Mouse (Mus musculus) stomach, embryonic 15.5 days (tissue): ENCODE data around the gene Prr5l. TPM values are rescaled to one million over a fixed set of nuclear protein-coding genes. Genes with fewer than 3 reads are reported as not detected.
A peak's percentile ranks its signal among the peaks of the same experiment; 100 is the strongest.
"Not testable (repeated sequence)": the region's sequence is repeated elsewhere in the genome, so short reads cannot be mapped to it uniquely, and the experiment has no call there.

Experiments used
- ATAC-seq: fragments of 200-750 bp; cut with Nextera tagmentation; 2 replicates; pipeline ENCODE4 v1.8.0; 2017; ENCODE audit warnings: low read depth, moderate number of reproducible peaks, moderate TSS enrichment; ENCODE audit not compliant: insufficient read depth, low FRiP score
- H3K27ac ChIP-seq: fragments of 300-500 bp; sonication (generic); 2 replicates; pipeline ENCODE4 v1.5.1; 2015; ENCODE audit warnings: mild to moderate bottlenecking, inconsistent platforms
- H3K27me3 ChIP-seq: fragments of 300-500 bp; sonication (generic); replicated peaks from 2 replicates; pipeline ENCODE4 v1.6.1; 2015; ENCODE audit warnings: inconsistent platforms
- H3K36me3 ChIP-seq: fragments of 300-500 bp; sonication (generic); 2 replicates; pipeline ENCODE4 v1.6.1; 2015; ENCODE audit warnings: inconsistent platforms
- H3K4me1 ChIP-seq: fragments of 300-500 bp; sonication (generic); 2 replicates; pipeline ENCODE4 v1.6.1; 2015; ENCODE audit warnings: inconsistent platforms
- H3K4me2 ChIP-seq: fragments of 300-500 bp; sonication (generic); 2 replicates; pipeline ENCODE4 v1.6.1; 2015; ENCODE audit warnings: mild to moderate bottlenecking, inconsistent platforms
- H3K4me3 ChIP-seq: fragments of 300-500 bp; sonication (generic); replicated peaks from 2 replicates; pipeline ENCODE4 v1.5.1; 2015; ENCODE audit warnings: inconsistent platforms
- H3K9ac ChIP-seq: fragments of 300-500 bp; sonication (generic); 2 replicates; pipeline ENCODE4 v1.6.1; 2015; ENCODE audit warnings: inconsistent platforms
- H3K9me3 ChIP-seq: fragments of 300-500 bp; sonication (generic); 2 replicates; pipeline ENCODE4 v1.6.1; 2016; ENCODE audit warnings: inconsistent platforms
- WGBS: fragments of 180-500 bp; shearing (Covaris S2); methylation state at CpG from one replicate; pipeline ENCODE4 v1.1.7; 2015; 5-methylcytosine and 5-hydroxymethylcytosine counted together
- polyA plus RNA-seq: library from polyadenylated mRNA; unstranded; fragments of >200 nt; fragmentation: Nextera tagmentation; extraction: Ambion mirVana; gene quantifications from 2 replicates; pipeline ENCODE4 v1.2.1, GENCODE M21; 2015

Gene Prr5l
- polyA plus RNA-seq, 1 experiment from 2014 or later = 9.8 TPM

DNA sequence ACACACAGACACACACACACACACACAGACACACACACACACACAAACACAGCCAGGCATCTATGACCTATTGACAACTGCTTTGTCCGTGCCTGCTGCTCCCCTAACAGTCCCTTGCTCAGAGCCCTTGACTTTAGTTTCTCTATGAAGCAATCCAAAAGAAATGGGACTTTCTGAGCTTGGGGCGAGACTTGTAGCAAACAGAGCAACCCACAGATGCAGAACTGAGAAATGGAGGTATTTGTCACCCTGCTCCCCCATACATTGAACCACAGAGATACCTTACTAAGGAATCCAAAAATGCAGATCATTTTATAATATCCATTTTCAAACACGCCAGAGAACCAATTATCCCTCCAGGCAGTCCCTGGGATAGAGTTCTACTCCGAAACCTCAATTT, 128.4 kb downstream of the Prr5l start:
- peaks cover 2% of the 10 kb centered on the region; the same call in 1 of the 2 replicates for H3K4me1 ChIP-seq
- WGBS = 75% methylated on average over 4 of the region's 4 CpGs
- H3K9ac ChIP-seq = no peak overlapping the region
- ATAC-seq = no peak
- H3K4me3 ChIP-seq = no peak overlapping the region
- no peak overlapping the region for H3K27ac ChIP-seq
- H3K36me3 ChIP-seq = no peaks in the 10 kb centered on the region
- no peaks in the 10 kb centered on the region for H3K27me3 ChIP-seq
- no peak overlapping the region for H3K4me2 ChIP-seq
- no peaks in the 10 kb centered on the region for H3K9me3 ChIP-seq

DNA sequence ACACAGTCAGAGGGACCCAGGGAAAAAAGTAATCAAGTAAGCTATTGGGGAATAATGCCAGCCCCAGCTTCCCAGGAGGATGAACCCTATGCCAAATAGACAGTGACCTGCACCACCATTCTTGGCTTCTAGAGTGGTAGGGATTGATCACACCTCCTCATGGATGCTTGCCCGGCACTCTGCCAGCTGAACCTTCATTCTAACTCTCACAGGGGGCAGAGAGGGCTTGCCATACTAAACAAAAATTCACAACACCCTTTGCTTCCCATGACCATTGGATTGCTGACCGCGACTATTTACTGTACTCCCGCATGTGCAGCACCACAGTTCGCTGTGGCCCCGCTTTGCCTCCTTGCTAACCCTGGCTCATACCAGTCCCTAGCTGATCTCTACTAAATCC, 129.8 kb downstream of the Prr5l start:
- Histone ChIP-seq H3K36me3 (no peaks in the 10 kb centered on the region), H3K4me1 (peaks cover 2% of the 10 kb centered on the region; the same call in 1 of the 2 replicates), H3K27me3 (no peaks in the 10 kb centered on the region), H3K4me2 (no peak overlapping the region), H3K9me3 (no peaks in the 10 kb centered on the region), H3K9ac (no peak overlapping the region), H3K27ac (no peak overlapping the region), H3K4me3 (no peak overlapping the region)
- 95% methylated on average over 6 of the region's 6 CpGs for WGBS
- ATAC-seq = no peak

DNA sequence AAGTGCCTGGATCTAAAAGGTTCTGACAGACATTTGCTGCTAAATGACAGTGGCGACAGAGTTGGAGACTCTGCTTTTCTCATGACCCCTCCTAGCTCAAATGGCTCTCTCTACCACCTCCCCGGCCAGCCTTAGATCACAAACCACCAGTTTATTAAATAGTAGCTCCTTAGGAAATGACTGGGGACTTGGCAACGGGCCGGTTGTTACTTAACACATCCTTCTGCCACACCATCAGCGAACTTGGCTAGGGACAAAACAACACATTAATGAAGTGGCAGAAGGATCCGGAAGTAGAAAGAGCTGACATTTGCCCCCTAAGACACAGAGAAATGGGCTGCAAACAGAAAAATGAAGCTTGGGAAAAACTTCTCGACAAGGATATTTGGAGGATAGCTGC, 130.4 kb downstream of the Prr5l start:
- no peak overlapping the region for H3K27ac ChIP-seq
- no peak overlapping the region for H3K9ac ChIP-seq
- 71% methylated on average over 7 of the region's 7 CpGs for WGBS
- H3K36me3 ChIP-seq = no peaks in the 10 kb centered on the region
- no peaks in the 10 kb centered on the region for H3K9me3 ChIP-seq
- no peak overlapping the region for H3K4me2 ChIP-seq
- ATAC-seq = no peak
- no peaks in the 10 kb centered on the region for H3K27me3 ChIP-seq
- H3K4me3 ChIP-seq = no peak overlapping the region
- H3K4me1 ChIP-seq = peaks cover 2% of the 10 kb centered on the region; the same call in 1 of the 2 replicates

DNA sequence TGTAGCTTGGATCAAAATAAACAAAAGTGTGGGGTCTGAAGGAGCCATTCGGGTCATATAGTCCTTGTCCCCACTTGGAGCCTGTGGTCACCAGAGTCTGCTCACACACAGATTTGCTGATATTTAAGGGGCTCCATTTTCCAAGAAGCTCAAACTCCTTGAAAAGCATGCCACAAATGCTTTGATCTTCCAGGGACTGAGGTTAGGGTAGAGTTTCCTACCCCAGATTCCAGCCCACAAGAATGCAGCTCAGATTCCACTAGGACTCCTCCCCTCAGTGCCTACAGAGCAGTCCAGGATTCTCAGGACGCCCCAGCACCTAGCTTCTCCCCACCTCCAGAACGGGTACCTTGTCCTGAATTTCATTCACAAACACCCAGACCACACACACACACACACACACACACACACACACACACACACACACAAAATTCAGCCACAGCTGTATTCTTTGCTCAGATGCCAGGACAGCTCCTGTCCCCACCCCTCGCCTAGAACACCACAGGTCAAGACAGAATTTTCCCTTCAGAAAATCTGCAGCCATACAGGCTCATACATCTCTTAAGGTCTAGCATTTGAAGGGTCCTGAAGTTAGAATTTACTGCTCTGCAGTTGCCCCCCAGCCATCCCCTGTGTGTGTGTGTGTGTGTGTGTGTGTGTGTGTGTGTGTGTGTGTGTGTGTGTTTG, 131.4 kb downstream of the Prr5l start:
- Histone ChIP-seq H3K4me3 (no peak overlapping the region), H3K4me2 (no peak overlapping the region), H3K27me3 (no peaks in the 10 kb centered on the region), H3K9me3 (no peaks in the 10 kb centered on the region), H3K9ac (no peak overlapping the region), H3K36me3 (no peaks in the 10 kb centered on the region), H3K4me1 (peaks cover 2% of the 10 kb centered on the region; the same call in 1 of the 2 replicates), H3K27ac (no peak overlapping the region)
- ATAC-seq = no peak
- WGBS = 29% methylated on average over 4 of the region's 4 CpGs

DNA sequence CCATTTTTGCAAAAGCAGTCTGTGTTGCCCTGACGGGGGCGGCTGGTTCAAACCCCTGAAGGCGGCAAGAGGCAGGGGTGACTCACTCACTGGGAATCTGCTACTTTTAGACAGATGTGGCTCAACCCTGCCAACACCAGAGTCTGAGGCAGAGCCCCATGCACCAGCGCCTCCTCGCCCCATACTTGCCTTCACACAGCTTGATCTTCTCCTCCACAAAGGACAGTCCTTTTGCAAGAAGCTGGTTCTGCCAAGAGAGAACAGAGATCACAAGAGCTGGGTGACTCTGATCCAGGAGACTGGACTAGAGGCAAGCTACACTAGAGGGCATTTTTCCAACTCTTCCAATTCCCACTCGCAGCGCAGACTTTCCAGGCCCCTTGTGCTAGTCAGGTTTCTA, 136.3 kb downstream of the Prr5l start:
- Histone ChIP-seq H3K9ac (no peak overlapping the region), H3K4me1 (no peaks in the 10 kb centered on the region), H3K9me3 (no peaks in the 10 kb centered on the region), H3K36me3 (no peaks in the 10 kb centered on the region), H3K4me3 (no peak overlapping the region), H3K27ac (no peak overlapping the region), H3K27me3 (no peaks in the 10 kb centered on the region), H3K4me2 (no peak overlapping the region)
- 85% methylated on average over 7 of the region's 7 CpGs for WGBS
- no peak for ATAC-seq

DNA sequence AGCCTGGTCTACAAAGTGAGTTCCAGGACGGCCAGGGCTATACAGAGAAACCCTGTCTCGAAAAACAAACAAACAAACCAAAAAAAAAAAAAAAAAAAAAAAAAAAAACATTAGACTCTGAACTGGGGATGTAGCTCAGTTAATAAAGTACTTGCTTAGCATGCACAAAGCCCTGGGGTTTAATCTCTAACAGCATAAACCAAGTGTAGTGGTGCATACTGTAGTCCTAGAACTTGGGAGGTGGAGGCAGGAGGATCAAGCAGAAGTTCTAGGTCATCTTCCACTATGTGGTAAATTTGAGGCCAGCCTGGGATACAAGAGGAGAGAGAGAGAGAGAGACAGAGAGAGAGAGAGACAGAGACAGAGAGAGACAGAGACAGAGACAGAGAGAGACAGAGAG, 137.2 kb downstream of the Prr5l start:
- H3K4me1 ChIP-seq, H3K4me2 ChIP-seq, ATAC-seq, H3K27me3 ChIP-seq, H3K27ac ChIP-seq, H3K9ac ChIP-seq, H3K9me3 ChIP-seq, H3K4me3 ChIP-seq, H3K36me3 ChIP-seq: not testable (repeated sequence)
- WGBS = 76% methylated on average over 2 of the region's 2 CpGs

DNA sequence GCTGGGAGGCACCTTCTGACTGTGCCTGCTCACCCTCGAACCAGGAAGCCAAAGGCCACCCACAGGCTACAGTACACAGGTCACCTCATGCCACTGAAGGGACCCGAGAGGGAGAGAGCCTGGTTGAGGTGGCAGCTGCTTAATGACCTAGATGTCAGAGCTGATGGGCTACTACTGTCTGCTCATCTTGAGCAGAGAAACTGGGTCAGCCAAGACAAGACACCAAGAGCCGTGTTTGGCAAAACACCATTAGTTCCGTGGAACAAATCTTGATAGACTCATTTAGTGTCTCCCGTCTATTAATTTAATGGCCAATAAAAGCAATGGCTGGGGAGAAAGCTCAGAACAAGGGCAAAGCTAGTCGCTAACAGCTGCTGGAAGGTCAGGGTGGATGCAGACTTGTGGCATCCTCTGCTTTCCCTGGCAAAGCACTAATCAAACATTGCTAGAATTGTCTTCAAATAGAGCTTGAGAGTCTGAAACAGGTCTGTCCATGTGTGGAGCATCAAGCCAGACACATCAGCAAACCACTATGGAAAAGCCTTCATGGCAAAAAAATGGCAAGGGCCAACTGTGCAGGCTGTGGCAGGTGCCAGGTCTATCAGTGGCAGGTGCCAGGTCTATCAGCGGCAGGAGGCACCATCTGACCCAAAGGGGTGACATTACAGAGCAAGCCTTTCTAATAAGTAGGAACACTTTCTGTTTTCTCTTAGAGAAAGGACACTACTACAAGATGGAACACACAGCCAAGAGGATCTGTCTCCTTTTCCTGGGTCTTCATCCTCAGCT, 140.6 kb downstream of the Prr5l start:
- Histone ChIP-seq H3K4me3 (no peak overlapping the region), H3K36me3 (no peaks in the 10 kb centered on the region), H3K27ac (no peak overlapping the region), H3K27me3 (no peaks in the 10 kb centered on the region), H3K4me1 (no peaks in the 10 kb centered on the region), H3K4me2 (no peak overlapping the region), H3K9ac (no peak overlapping the region), H3K9me3 (no peaks in the 10 kb centered on the region)
- ATAC-seq = no peak
- 67% methylated on average over 7 of the region's 7 CpGs for WGBS

DNA sequence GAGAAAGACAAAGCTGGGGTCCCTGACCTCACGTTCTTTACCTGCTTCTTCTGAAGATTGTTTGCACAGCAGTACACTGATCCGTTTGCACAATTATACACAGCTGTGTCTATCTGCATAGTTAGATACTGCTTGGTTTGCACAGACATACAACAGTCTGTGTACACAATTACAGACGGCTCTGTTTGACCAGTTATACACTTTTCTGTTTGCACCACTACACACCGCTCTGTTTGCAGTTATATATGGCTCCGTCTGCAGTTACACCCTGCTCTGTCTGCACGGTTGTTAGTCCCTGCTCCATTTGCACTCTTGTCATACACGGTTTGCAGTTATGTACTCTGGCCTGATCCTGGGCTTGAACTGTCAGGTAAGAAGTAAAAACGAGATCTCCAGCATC, 141.2 kb downstream of the Prr5l start:
- WGBS = 56% methylated on average over 8 of the region's 8 CpGs

DNA sequence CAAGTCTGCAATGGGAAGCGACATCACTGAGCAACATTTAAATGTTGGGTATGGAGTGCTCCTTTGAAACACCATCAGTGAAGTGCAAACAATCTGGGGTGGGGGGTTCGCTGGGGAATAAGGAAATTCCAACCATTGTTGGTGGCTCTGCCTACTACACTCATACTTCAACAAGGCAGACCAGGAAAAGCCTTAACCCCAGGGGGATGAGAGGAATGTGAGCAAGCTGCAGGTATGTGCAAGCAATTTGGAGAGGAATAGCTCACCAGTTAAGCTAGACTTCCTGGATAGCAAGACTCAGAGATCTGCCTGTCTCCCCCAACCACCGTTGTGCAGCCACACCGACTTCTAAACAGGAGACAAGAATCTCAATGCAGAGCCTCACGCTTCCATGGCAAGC, 142.9 kb downstream of the Prr5l start:
- H3K27me3 ChIP-seq = no peaks in the 10 kb centered on the region
- H3K4me1 ChIP-seq = no peaks in the 10 kb centered on the region
- H3K4me2 ChIP-seq = no peak overlapping the region
- no peak overlapping the region for H3K4me3 ChIP-seq
- H3K9me3 ChIP-seq = no peaks in the 10 kb centered on the region
- no peak for ATAC-seq
- no peak overlapping the region for H3K27ac ChIP-seq
- H3K36me3 ChIP-seq = no peaks in the 10 kb centered on the region
- 66% methylated on average over 5 of the region's 5 CpGs for WGBS
- H3K9ac ChIP-seq = no peak overlapping the region

More for the DNA sequence above, 141.2 kb downstream of the Prr5l start:
- no peaks in the 10 kb centered on the region for H3K9me3 ChIP-seq
- ATAC-seq = peak; percentile 58; the same call in 1 of the 2 replicates
- H3K4me1 ChIP-seq = no peaks in the 10 kb centered on the region
- H3K27ac ChIP-seq = no peak overlapping the region
- H3K36me3 ChIP-seq = no peaks in the 10 kb centered on the region
- no peak overlapping the region for H3K9ac ChIP-seq
- no peak overlapping the region for H3K4me2 ChIP-seq
- no peak overlapping the region for H3K4me3 ChIP-seq
- no peaks in the 10 kb centered on the region for H3K27me3 ChIP-seq

DNA sequence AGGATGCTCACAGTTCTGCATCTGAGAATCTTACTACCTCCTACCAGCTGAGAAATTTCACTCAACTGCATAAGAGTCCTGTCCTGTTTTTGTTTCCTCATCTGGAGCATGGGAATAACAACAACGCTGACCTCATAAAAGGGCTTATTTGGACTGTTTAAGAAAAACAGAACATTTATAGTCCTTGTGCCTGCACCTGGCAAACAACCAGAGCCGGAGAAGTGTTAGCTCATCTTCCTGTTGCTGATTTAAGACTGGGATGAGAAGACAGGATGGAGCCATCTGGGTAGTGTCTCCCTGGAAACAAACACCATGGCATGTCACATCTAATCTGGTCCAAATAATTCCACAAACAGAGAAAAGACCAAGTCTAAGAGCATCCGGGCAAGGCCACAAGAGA, 149.3 kb downstream of the Prr5l start:
- no peak overlapping the region for H3K9ac ChIP-seq
- no peaks in the 10 kb centered on the region for H3K9me3 ChIP-seq
- no peak for ATAC-seq

DNA sequence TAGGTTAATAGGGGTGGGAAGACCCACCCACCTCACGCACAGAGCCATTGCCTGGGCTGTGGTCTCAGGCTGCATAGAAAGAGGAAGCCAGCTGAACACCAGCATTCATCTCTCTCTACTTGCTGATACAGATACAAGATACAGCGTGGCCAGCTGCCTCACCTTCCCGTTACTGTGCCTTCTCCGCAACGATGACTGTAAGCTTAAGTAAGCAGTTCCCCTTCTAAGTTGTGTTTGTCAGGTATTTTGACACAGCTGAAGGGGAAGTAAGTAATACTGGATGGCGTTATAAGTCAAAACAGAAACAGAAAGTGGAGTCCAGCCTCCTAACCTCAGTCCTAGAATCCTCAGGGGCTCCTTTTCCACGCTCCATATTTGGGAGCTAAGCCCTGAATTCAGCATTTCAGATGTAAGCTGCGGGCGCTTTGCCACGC, 150.0 kb downstream of the Prr5l start:
- no peak overlapping the region for H3K4me2 ChIP-seq
- no peak overlapping the region for H3K27ac ChIP-seq
- no peaks in the 10 kb centered on the region for H3K36me3 ChIP-seq
- no peak overlapping the region for H3K4me3 ChIP-seq
- no peaks in the 10 kb centered on the region for H3K27me3 ChIP-seq
- H3K9ac ChIP-seq = no peak overlapping the region
- WGBS = 77% methylated on average over 10 of the region's 10 CpGs
- no peaks in the 10 kb centered on the region for H3K4me1 ChIP-seq
- no peak for ATAC-seq
- H3K9me3 ChIP-seq = no peaks in the 10 kb centered on the region

More for the DNA sequence above, 149.3 kb downstream of the Prr5l start:
- WGBS = 58% methylated on average over 3 of the region's 3 CpGs
- H3K27ac ChIP-seq = no peak overlapping the region
- no peaks in the 10 kb centered on the region for H3K4me1 ChIP-seq
- H3K4me2 ChIP-seq = no peak overlapping the region
- no peaks in the 10 kb centered on the region for H3K36me3 ChIP-seq
- no peaks in the 10 kb centered on the region for H3K27me3 ChIP-seq
- H3K4me3 ChIP-seq = no peak overlapping the region

DNA sequence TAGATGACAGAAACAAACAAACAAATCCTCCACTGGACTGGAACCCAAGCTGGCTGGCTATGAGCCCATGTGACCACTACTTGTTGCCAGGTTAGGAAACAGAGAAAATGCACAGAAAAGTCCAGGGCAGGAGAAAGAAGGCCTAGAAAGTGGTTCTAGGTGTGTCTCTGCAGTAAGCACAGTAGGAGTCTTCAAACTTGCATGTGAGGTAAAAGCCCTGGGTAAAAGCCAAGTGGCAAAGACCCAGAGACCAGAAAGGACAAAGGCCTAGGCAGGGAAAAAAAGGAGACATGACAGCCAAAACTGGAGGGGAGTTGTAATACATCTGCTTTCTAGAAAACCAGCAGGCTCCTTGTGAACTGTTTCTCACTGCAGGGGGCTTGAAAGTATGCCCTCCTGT, 151.9 kb downstream of the Prr5l start:
- Histone ChIP-seq H3K4me3 (no peak overlapping the region), H3K27me3 (no peaks in the 10 kb centered on the region), H3K9ac (no peak overlapping the region), H3K36me3 (no peaks in the 10 kb centered on the region), H3K4me1 (no peaks in the 10 kb centered on the region), H3K4me2 (no peak overlapping the region), H3K9me3 (no peaks in the 10 kb centered on the region), H3K27ac (no peak overlapping the region)
- no peak for ATAC-seq
